Mouse (Mus musculus): ENCODE data around the gene Sec14l2. TPM values are rescaled to one million over a fixed set of nuclear protein-coding genes. Genes with fewer than 3 reads are reported as not detected.

Sec14l2 gene
- polyA plus RNA-seq, 1 experiment = 10.9 TPM

- TF ChIP-seq CEBPB (IDR thresholded peaks at IDR 0.05; ENCODE audit: insufficient read depth, poor library complexity, severe bottlenecking) (no peak), MAX (IDR thresholded peaks at IDR 0.05; ENCODE audit: low read depth) (no peak), MYOG (IDR thresholded peaks at IDR 0.05; ENCODE audit: control insufficient read depth in 1 of 3, insufficient read depth in 1 of 3, insufficient read length in 2 of 3, low read depth in 2 of 3) (no peak), SRF (IDR thresholded peaks at IDR 0.05; ENCODE audit: control insufficient read depth, insufficient read length, low read depth) (no peak), E2F4 (IDR thresholded peaks at IDR 0.05; ENCODE audit: insufficient read depth) (no peak), MYOD1 (IDR thresholded peaks at IDR 0.05; ENCODE audit: control insufficient read depth in 1 of 3, insufficient read length in 2 of 3, low read depth in 2 of 3) (no peak), USF1 (IDR thresholded peaks at IDR 0.05; ENCODE audit: low read depth) (no peak), TCF3 (IDR thresholded peaks at IDR 0.05; ENCODE audit: insufficient read length, low read depth) (no peak), POLR2A (IDR thresholded peaks at IDR 0.05; ENCODE audit: insufficient read length, low read depth) (no peak), POLR2AphosphoS2 (IDR thresholded peaks at IDR 0.05; ENCODE audit: insufficient read length, low read depth) (no peak), TCF12 (IDR thresholded peaks at IDR 0.05; ENCODE audit: insufficient read depth, poor library complexity, severe bottlenecking) (no peak), REST (IDR thresholded peaks at IDR 0.05; ENCODE audit: insufficient read depth, insufficient read length) (no peak)
- H3K4me2 ChIP-seq (ENCODE audit: low read depth) = no peak overlapping the region
- H3K27me3 ChIP-seq (ENCODE audit: control insufficient read depth, insufficient read depth, insufficient read length) = peaks cover 45% of the 10 kb centered on the region
- H3K79me2 ChIP-seq (ENCODE audit: control insufficient read depth, insufficient read depth) = no peaks in the 10 kb centered on the region
- no peak overlapping the region for H3ac ChIP-seq (ENCODE audit: control insufficient read depth, insufficient read length)
- H3K36me3 ChIP-seq (ENCODE audit: control insufficient read depth, insufficient read depth) = no peaks in the 10 kb centered on the region
- H3K4me3 ChIP-seq = no peak overlapping the region
Measured at GRCm38 (mm10) chr11:4062981-4063380, 60.2 kb downstream of the Sec14l2 start.

- TF ChIP-seq E2F4 (IDR thresholded peaks at IDR 0.05; ENCODE audit: insufficient read depth) = no peak
- TF ChIP-seq USF1 (IDR thresholded peaks at IDR 0.05; ENCODE audit: low read depth) = no peak
- TF ChIP-seq MYOD1 (IDR thresholded peaks at IDR 0.05; ENCODE audit: control insufficient read depth in 1 of 3, insufficient read length in 2 of 3, low read depth in 2 of 3) = no peak
- TF ChIP-seq CEBPB (IDR thresholded peaks at IDR 0.05; ENCODE audit: insufficient read depth, poor library complexity, severe bottlenecking) = no peak
- no peak for TF ChIP-seq TCF12 (IDR thresholded peaks at IDR 0.05; ENCODE audit: insufficient read depth, poor library complexity, severe bottlenecking)
- TF ChIP-seq SRF (IDR thresholded peaks at IDR 0.05; ENCODE audit: control insufficient read depth, insufficient read length, low read depth) = no peak
- TF ChIP-seq MYOG (IDR thresholded peaks at IDR 0.05; ENCODE audit: control insufficient read depth in 1 of 3, insufficient read depth in 1 of 3, insufficient read length in 2 of 3, low read depth in 2 of 3) = no peak
- TF ChIP-seq POLR2A (IDR thresholded peaks at IDR 0.05; ENCODE audit: insufficient read length, low read depth) = no peak
- TF ChIP-seq REST (IDR thresholded peaks at IDR 0.05; ENCODE audit: insufficient read depth, insufficient read length) = no peak
- TF ChIP-seq TCF3 (IDR thresholded peaks at IDR 0.05; ENCODE audit: insufficient read length, low read depth) = no peak
- no peak for TF ChIP-seq POLR2AphosphoS2 (IDR thresholded peaks at IDR 0.05; ENCODE audit: insufficient read length, low read depth)
- Histone ChIP-seq H3ac (ENCODE audit: control insufficient read depth, insufficient read length) (no peak overlapping the region), H3K4me2 (ENCODE audit: low read depth) (no peak overlapping the region), H3K4me3 (no peak overlapping the region), H3K36me3 (ENCODE audit: control insufficient read depth, insufficient read depth) (no peaks in the 10 kb centered on the region), H3K27me3 (ENCODE audit: control insufficient read depth, insufficient read depth, insufficient read length) (peaks cover 47% of the 10 kb centered on the region), H3K79me2 (ENCODE audit: control insufficient read depth, insufficient read depth) (no peaks in the 10 kb centered on the region)
Measured at GRCm38 (mm10) chr11:4062523-4062922, 60.7 kb downstream of the Sec14l2 start.

- H3K27me3 ChIP-seq (ENCODE audit: control insufficient read depth, insufficient read depth, insufficient read length) = peaks cover 57% of the 10 kb centered on the region
- no peak overlapping the region for H3ac ChIP-seq (ENCODE audit: control insufficient read depth, insufficient read length)
- H3K4me2 ChIP-seq (ENCODE audit: low read depth) = no peak overlapping the region
- no peaks in the 10 kb centered on the region for H3K36me3 ChIP-seq (ENCODE audit: control insufficient read depth, insufficient read depth)
- no peak overlapping the region for H3K4me3 ChIP-seq
- TF ChIP-seq SRF (IDR thresholded peaks at IDR 0.05; ENCODE audit: control insufficient read depth, insufficient read length, low read depth) (no peak), TCF3 (IDR thresholded peaks at IDR 0.05; ENCODE audit: insufficient read length, low read depth) (no peak), MAX (IDR thresholded peaks at IDR 0.05; ENCODE audit: low read depth) (no peak), REST (IDR thresholded peaks at IDR 0.05; ENCODE audit: insufficient read depth, insufficient read length) (no peak), CEBPB (IDR thresholded peaks at IDR 0.05; ENCODE audit: insufficient read depth, poor library complexity, severe bottlenecking) (no peak), USF1 (IDR thresholded peaks at IDR 0.05; ENCODE audit: low read depth) (no peak), MYOG (IDR thresholded peaks at IDR 0.05; ENCODE audit: control insufficient read depth in 1 of 3, insufficient read depth in 1 of 3, insufficient read length in 2 of 3, low read depth in 2 of 3) (no peak)
- no peaks in the 10 kb centered on the region for H3K79me2 ChIP-seq (ENCODE audit: control insufficient read depth, insufficient read depth)
Measured at GRCm38 (mm10) chr11:4060866-4061575, 62.2 kb downstream of the Sec14l2 start.

- H3K79me2 ChIP-seq (ENCODE audit: control insufficient read depth, insufficient read depth) = no peaks in the 10 kb centered on the region
- H3K36me3 ChIP-seq (ENCODE audit: control insufficient read depth, insufficient read depth) = no peaks in the 10 kb centered on the region
- peaks cover 39% of the 10 kb centered on the region for H3K27me3 ChIP-seq (ENCODE audit: control insufficient read depth, insufficient read depth, insufficient read length)
- H3K4me2 ChIP-seq (ENCODE audit: low read depth) = no peak overlapping the region
- no peak overlapping the region for H3ac ChIP-seq (ENCODE audit: control insufficient read depth, insufficient read length)
- TF ChIP-seq E2F4 (IDR thresholded peaks at IDR 0.05; ENCODE audit: insufficient read depth) = no peak
- no peak for TF ChIP-seq TCF3 (IDR thresholded peaks at IDR 0.05; ENCODE audit: insufficient read length, low read depth)
- TF ChIP-seq SRF (IDR thresholded peaks at IDR 0.05; ENCODE audit: control insufficient read depth, insufficient read length, low read depth) = peak; percentile 28
- no peak for TF ChIP-seq CEBPB (IDR thresholded peaks at IDR 0.05; ENCODE audit: insufficient read depth, poor library complexity, severe bottlenecking)
- TF ChIP-seq TCF12 (IDR thresholded peaks at IDR 0.05; ENCODE audit: insufficient read depth, poor library complexity, severe bottlenecking) = no peak
- no peak for TF ChIP-seq POLR2AphosphoS2 (IDR thresholded peaks at IDR 0.05; ENCODE audit: insufficient read length, low read depth)
- TF ChIP-seq POLR2A (IDR thresholded peaks at IDR 0.05; ENCODE audit: insufficient read length, low read depth) = no peak
- no peak for TF ChIP-seq REST (IDR thresholded peaks at IDR 0.05; ENCODE audit: insufficient read depth, insufficient read length)
- H3K4me3 ChIP-seq = no peak overlapping the region
Measured at GRCm38 (mm10) chr11:4053586-4053985, 69.6 kb downstream of the Sec14l2 start.

Data from myocyte (in vitro differentiated cells).